Mouse (Mus musculus) liver, embryonic 15.5 days (tissue): ENCODE measurements at regions not wholly inside any gene's neighbourhood (a gene's known extent, or its start where the extent isn't known, plus 50 kb on each side); places are given as distances from the start of the nearest gene placed in this dataset.

ENCODE experiments used
- ATAC-seq: fragments of 200-750 bp; cut with Nextera tagmentation; 2 replicates; pipeline ENCODE4 v1.8.0; 2017; ENCODE audit warnings: moderate number of reproducible peaks, mild to moderate bottlenecking, moderate library complexity; ENCODE audit not compliant: insufficient read depth
- H3K27ac ChIP-seq: fragments of 300-500 bp; sonication (generic); replicated peaks from 2 replicates; pipeline ENCODE4 v1.5.1; 2015; ENCODE audit warnings: mild to moderate bottlenecking, inconsistent platforms
- H3K27me3 ChIP-seq: fragments of 300-500 bp; sonication (generic); 2 replicates; pipeline ENCODE4 v1.6.1; 2015; ENCODE audit warnings: mild to moderate bottlenecking, inconsistent platforms
- H3K36me3 ChIP-seq: fragments of 300-500 bp; sonication (generic); replicated peaks from 2 replicates; pipeline ENCODE4 v1.6.1; 2015; ENCODE audit warnings: moderate library complexity, mild to moderate bottlenecking, inconsistent platforms
- H3K4me1 ChIP-seq: fragments of 300-500 bp; sonication (generic); replicated peaks from 2 replicates; pipeline ENCODE4 v1.6.1; 2015; ENCODE audit warnings: inconsistent platforms
- H3K4me2 ChIP-seq: fragments of 300-500 bp; sonication (generic); 2 replicates; pipeline ENCODE4 v1.6.1; 2015; ENCODE audit warnings: moderate library complexity, mild to moderate bottlenecking, inconsistent platforms
- H3K4me3 ChIP-seq: fragments of 300-500 bp; sonication (generic); replicated peaks from 2 replicates; pipeline ENCODE4 v1.5.1; 2015; ENCODE audit warnings: mild to moderate bottlenecking, inconsistent platforms
- H3K9ac ChIP-seq: fragments of 300-500 bp; sonication (generic); 2 replicates; pipeline ENCODE4 v1.6.1; 2015; ENCODE audit warnings: moderate library complexity, mild to moderate bottlenecking, inconsistent platforms
- H3K9me3 ChIP-seq: fragments of 300-500 bp; sonication (generic); replicated peaks from 2 replicates; pipeline ENCODE4 v1.6.1; 2016; ENCODE audit warnings: inconsistent platforms
- WGBS: fragments of 180-500 bp; shearing (Covaris S2); methylation state at CpG from one replicate; pipeline ENCODE4 v1.1.7; 2015; ENCODE audit warnings: mixed read lengths; ENCODE audit not compliant: insufficient replicate concordance; 5-methylcytosine and 5-hydroxymethylcytosine counted together

GRCm38 (mm10) chr4:95398301-95398700 lies 159.0 kb upstream of the Fggy start:
- Histone ChIP-seq H3K9me3 (no peaks in the 10 kb centered on the region), H3K4me2 (no peak overlapping the region), H3K9ac (no peak overlapping the region), H3K4me1 (no peaks in the 10 kb centered on the region), H3K36me3 (no peaks in the 10 kb centered on the region), H3K27me3 (no peaks in the 10 kb centered on the region), H3K4me3 (no peak overlapping the region), H3K27ac (no peak overlapping the region)
- ATAC-seq, result no peak

DNA sequence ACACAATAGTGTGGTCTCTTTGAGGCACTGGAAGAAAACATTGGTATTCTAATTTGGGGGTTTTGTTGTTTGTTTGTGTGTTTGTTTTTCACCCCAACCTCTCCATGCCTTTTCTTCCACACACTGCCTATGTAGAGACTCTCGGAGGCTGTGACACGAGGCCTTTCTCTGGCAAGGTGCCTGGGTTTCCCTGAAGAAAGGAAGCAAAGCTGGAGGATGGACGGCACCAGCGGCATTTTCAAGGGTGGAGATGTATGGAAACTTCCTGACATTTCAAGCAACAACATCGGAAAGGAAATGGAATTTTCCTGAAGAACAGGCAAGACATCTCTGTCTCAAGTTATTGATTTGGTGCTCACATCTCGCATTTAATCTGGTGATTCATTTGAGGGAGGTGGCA lies 155.0 kb upstream of the Fggy start:
- Histone ChIP-seq H3K27me3 (no peaks in the 10 kb centered on the region), H3K9me3 (no peaks in the 10 kb centered on the region), H3K4me2 (no peak overlapping the region), H3K9ac (no peak overlapping the region), H3K27ac (no peak overlapping the region), H3K4me1 (no peaks in the 10 kb centered on the region), H3K36me3 (no peaks in the 10 kb centered on the region), H3K4me3 (no peak overlapping the region)
- 55% methylated on average over 6 of the region's 6 CpGs for WGBS
- ATAC-seq, result no peak

- H3K27ac ChIP-seq, result no peak overlapping the region
- no peaks in the 10 kb centered on the region for H3K4me1 ChIP-seq
- no peaks in the 10 kb centered on the region for H3K27me3 ChIP-seq
- H3K9me3 ChIP-seq, result no peaks in the 10 kb centered on the region
- H3K9ac ChIP-seq, result no peak overlapping the region
- H3K4me3 ChIP-seq, result no peak overlapping the region
- H3K36me3 ChIP-seq, result no peaks in the 10 kb centered on the region
- no peak overlapping the region for H3K4me2 ChIP-seq
- ATAC-seq, result no peak
- WGBS, result 24% methylated on average over 2 of the region's 2 CpGs
Measured at GRCm38 (mm10) chr4:95417075-95417474, 140.2 kb upstream of the Fggy start.

DNA sequence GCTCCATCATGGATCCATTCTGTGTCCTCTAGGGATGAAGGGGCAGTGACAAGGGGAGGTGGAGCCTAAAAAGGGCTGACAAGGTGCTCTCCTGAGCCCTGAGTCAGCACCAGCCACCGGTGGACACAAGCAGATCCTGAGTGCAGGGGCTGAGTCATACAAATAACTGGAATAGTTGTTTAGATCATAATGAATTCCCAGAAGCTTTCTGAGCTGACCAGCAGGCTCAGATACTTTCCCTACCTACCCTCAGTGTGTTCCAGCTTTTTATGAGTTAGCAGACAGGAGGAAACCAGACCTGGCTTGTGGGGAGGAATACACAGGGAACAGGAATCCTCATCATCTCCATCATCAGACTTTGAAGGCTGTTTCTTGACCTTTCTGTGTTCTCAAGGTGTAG lies 130.7 kb upstream of the Fggy start:
- Histone ChIP-seq H3K4me3 (no peak overlapping the region), H3K4me1 (no peaks in the 10 kb centered on the region), H3K27ac (no peak overlapping the region), H3K9ac (no peak overlapping the region), H3K36me3 (no peaks in the 10 kb centered on the region), H3K27me3 (no peaks in the 10 kb centered on the region), H3K9me3 (no peaks in the 10 kb centered on the region), H3K4me2 (no peak overlapping the region)
- WGBS, result 42% methylated on average over 1 of the region's 1 CpGs
- ATAC-seq, result no peak

DNA sequence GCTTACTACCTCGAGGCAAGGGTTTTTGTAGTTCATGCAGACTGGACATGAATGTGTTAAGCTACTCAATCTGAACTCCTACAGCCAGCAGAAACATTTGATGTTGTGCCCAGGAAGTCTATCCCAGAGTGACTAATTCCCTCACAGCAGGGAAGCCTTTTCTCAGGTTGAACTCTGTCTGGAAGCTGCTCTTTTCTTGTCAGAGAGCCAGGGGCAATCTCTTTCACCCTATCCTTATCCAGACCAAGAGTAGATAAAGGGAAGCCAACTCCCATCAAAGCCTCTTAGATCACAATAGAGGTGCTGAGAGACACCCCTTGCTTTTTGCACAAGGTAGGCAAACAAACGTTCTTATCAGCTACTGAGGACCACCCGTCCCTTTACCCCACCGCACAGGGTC lies 122.8 kb upstream of the Fggy start:
- Histone ChIP-seq H3K27me3 (no peaks in the 10 kb centered on the region), H3K27ac (no peak overlapping the region), H3K4me2 (no peak overlapping the region), H3K36me3 (no peaks in the 10 kb centered on the region), H3K4me3 (no peak overlapping the region), H3K9me3 (no peaks in the 10 kb centered on the region), H3K4me1 (no peaks in the 10 kb centered on the region), H3K9ac (no peak overlapping the region)
- WGBS, result 38% methylated on average over 4 of the region's 4 CpGs
- ATAC-seq, result no peak

GRCm38 (mm10) chr4:95435080-95435479 lies 122.2 kb upstream of the Fggy start:
- Histone ChIP-seq H3K4me3 (no peak overlapping the region), H3K9me3 (no peaks in the 10 kb centered on the region), H3K36me3 (no peaks in the 10 kb centered on the region), H3K27me3 (no peaks in the 10 kb centered on the region), H3K4me2 (no peak overlapping the region), H3K9ac (no peak overlapping the region), H3K27ac (no peak overlapping the region), H3K4me1 (no peaks in the 10 kb centered on the region)
- ATAC-seq, result no peak
- 58% methylated on average over 4 of the region's 4 CpGs for WGBS

DNA sequence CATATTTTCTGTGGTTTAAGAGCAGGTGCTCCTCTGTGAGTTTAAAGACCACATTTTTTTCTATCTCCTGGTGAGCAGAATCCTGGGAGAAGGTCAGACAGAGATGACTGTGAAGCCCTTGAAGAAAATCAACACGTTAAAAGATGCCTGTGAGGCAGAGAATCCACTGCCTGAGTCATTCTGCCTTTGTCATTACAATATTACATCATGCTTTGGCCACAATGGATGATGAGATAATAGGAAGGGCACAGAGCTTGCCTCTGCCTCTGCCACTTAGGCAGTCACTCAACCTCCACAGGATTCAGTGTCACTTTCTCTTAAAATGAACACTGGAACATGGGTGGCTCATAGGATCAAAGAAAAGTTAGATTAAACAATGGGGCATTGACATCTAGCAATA lies 117.5 kb upstream of the Fggy start:
- no peaks in the 10 kb centered on the region for H3K36me3 ChIP-seq
- WGBS, result 19% methylated on average over 1 of the region's 1 CpGs

GRCm38 (mm10) chr4:95443854-95444811 lies 113.2 kb upstream of the Fggy start:
- 51% methylated on average over 12 of the region's 12 CpGs for WGBS

More for the DNA sequence above, 117.5 kb upstream of the Fggy start:
- ATAC-seq, result no peak
- H3K4me1 ChIP-seq, result no peaks in the 10 kb centered on the region
- H3K9ac ChIP-seq, result no peak overlapping the region
- no peak overlapping the region for H3K27ac ChIP-seq
- no peak overlapping the region for H3K4me3 ChIP-seq
- no peaks in the 10 kb centered on the region for H3K9me3 ChIP-seq
- no peak overlapping the region for H3K4me2 ChIP-seq
- no peaks in the 10 kb centered on the region for H3K27me3 ChIP-seq

DNA sequence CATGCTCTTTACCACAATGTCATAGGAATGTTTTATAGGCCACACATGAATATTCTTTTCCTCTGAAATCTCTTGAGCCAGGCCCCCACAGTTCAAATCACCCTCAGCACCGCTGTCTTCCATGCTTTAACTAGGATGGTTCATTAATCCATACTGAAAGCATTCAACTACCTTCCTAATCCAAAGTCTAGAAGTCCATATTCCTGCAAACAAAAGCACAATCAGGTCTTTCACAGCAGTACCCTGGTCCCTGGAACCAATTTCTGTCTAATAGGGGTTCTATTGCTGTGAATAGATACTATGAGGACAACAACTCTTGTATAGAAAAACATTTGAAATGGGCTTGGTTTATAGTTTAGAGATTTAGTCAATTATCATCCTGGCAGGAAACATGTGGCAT lies 107.0 kb upstream of the Fggy start:
- no peak for ATAC-seq
- Histone ChIP-seq H3K4me1 (no peaks in the 10 kb centered on the region), H3K4me3 (no peak overlapping the region), H3K9me3 (no peaks in the 10 kb centered on the region), H3K27ac (no peak overlapping the region), H3K9ac (no peak overlapping the region), H3K27me3 (no peaks in the 10 kb centered on the region), H3K4me2 (no peak overlapping the region), H3K36me3 (no peaks in the 10 kb centered on the region)
- WGBS, result 68% methylated on average over 1 of the region's 1 CpGs

More at GRCm38 (mm10) chr4:95443854-95444811, 113.2 kb upstream of the Fggy start:
- no peak overlapping the region for H3K4me3 ChIP-seq
- H3K27me3 ChIP-seq, result no peaks in the 10 kb centered on the region
- ATAC-seq, result no peak
- no peak overlapping the region for H3K27ac ChIP-seq
- no peak overlapping the region for H3K4me2 ChIP-seq
- H3K9ac ChIP-seq, result no peak overlapping the region
- H3K4me1 ChIP-seq, result no peaks in the 10 kb centered on the region
- no peaks in the 10 kb centered on the region for H3K36me3 ChIP-seq
- H3K9me3 ChIP-seq, result no peaks in the 10 kb centered on the region

DNA sequence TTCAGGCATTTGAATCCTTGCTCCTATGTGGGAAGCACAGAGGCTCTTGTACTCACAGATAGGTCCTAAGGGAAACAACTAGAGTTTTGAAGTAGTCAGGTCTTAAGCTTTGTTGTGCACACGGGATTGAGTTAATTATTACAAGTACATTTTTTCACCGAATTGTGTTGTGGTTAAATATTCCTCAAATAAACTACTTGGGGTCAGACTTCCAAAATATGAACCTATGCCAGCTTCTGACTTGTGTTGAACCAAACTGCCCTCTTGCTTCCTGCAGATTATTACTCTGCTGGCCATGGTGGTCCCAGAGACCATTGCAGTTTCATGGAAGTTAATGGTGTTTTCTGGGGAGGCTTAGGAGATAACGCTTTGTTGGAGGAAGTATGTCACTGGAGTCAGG lies 105.5 kb upstream of the Fggy start:
- Histone ChIP-seq H3K4me2 (no peak overlapping the region), H3K4me3 (no peak overlapping the region), H3K36me3 (no peaks in the 10 kb centered on the region), H3K27ac (no peak overlapping the region), H3K9ac (no peak overlapping the region), H3K4me1 (no peaks in the 10 kb centered on the region), H3K9me3 (no peaks in the 10 kb centered on the region), H3K27me3 (no peaks in the 10 kb centered on the region)
- WGBS, result 58% methylated on average over 3 of the region's 3 CpGs
- ATAC-seq, result no peak

GRCm38 (mm10) chr4:95456318-95456717 lies 101.0 kb upstream of the Fggy start:
- H3K36me3 ChIP-seq, result no peaks in the 10 kb centered on the region
- no peaks in the 10 kb centered on the region for H3K4me1 ChIP-seq
- H3K9me3 ChIP-seq, result no peaks in the 10 kb centered on the region
- H3K4me3 ChIP-seq, result no peak overlapping the region
- no peak overlapping the region for H3K9ac ChIP-seq
- H3K27me3 ChIP-seq, result no peaks in the 10 kb centered on the region
- no peak for ATAC-seq
- WGBS, result 55% methylated on average over 1 of the region's 1 CpGs
- no peak overlapping the region for H3K4me2 ChIP-seq
- H3K27ac ChIP-seq, result no peak overlapping the region

- no peaks in the 10 kb centered on the region for H3K27me3 ChIP-seq
- no peak overlapping the region for H3K4me2 ChIP-seq
- H3K4me3 ChIP-seq, result no peak overlapping the region
- ATAC-seq, result no peak
- no peaks in the 10 kb centered on the region for H3K36me3 ChIP-seq
- H3K27ac ChIP-seq, result no peak overlapping the region
- H3K4me1 ChIP-seq, result no peaks in the 10 kb centered on the region
- no peak overlapping the region for H3K9ac ChIP-seq
- H3K9me3 ChIP-seq, result no peaks in the 10 kb centered on the region
- 76% methylated on average over 5 of the region's 5 CpGs for WGBS
Measured at GRCm38 (mm10) chr4:95456943-95457342, 100.4 kb upstream of the Fggy start.
